Mouse (Mus musculus) layer of hippocampus, adult 18-20 months (tissue): ENCODE measurements around the gene Runx1. TPM values are rescaled to one million over a fixed set of nuclear protein-coding genes. Genes with fewer than 3 reads are reported as not detected.

Experiments
- DNase-seq, 2 experiments: peaks; one replicate each; pipeline ENCODE4 v3.0.0; 2022; ENCODE audit warnings: low spot score in 2 of 2
- long read RNA-seq: library from polyadenylated mRNA; stranded (forward); transcript quantifications from one replicate; pipeline ENCODE4 v2.0.0, GENCODE M21; 2021
- total RNA-seq, 2 experiments: library from RNA; stranded (reverse); gene quantifications; 2 replicates each; pipeline ENCODE4 v1.2.3; 2021

The Runx1 gene
- total RNA-seq = 1 to 10 TPM; 1.3 to 2.1 TPM
- long read RNA-seq = 0 reads

- DNase-seq = peak in 1 of 2 experiments; percentile 4
These were observed at the start of gene Runx1 for GRCm38 (mm10) chr16:92825908-92826650. Gene Runx1, minus strand, starts transcription at chr16:92826149.

GRCm38 (mm10) chr16:92874015-92874414 is 48.1 kb upstream of the Runx1 start:
- DNase-seq = no peak

DNA sequence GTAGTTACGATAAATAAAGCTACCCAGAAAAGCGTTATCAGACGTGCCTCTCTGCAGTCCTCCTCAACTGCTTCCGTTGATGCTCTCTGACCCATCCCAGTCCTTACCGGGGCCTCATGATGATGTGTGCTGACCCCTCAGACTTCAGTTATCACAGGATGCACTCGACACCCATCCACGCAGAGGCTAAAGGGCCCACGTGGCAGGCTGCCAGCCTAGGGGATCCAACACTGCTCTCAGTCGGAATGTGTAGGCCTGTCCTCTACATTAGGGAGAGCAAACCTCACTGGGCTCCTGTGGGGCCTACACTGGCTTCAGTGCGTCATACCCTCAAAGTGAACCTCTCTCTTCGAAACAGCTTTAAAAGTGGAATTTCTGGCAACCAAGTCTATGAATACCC is 45.8 kb upstream of the Runx1 start:
- DNase-seq = no peak

DNA sequence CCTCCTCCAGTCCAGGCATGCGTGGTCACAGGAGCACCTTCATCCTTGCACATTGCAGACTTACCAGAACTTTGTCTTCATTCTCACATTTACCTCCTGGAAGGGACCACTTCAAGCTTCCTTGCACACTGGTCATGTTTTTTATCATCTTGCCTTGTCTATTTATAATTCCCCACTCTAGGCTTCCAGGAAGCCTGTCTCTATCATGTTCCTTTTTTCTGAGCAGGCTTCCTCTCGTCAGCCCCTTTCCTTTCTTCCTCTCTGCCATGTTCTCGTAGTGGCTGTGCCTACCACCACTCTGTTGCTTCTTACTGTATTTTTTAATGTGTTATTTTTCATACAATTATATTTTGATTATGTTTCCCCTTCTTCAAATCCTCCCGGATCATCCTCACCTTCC is 42.6 kb upstream of the Runx1 start:
- DNase-seq = no peak

GRCm38 (mm10) chr16:92867261-92867935 is 41.4 kb upstream of the Runx1 start:
- DNase-seq = no peak

- DNase-seq = no peak
These were observed 39.4 kb upstream of the Runx1 start for GRCm38 (mm10) chr16:92865314-92865713.

DNA sequence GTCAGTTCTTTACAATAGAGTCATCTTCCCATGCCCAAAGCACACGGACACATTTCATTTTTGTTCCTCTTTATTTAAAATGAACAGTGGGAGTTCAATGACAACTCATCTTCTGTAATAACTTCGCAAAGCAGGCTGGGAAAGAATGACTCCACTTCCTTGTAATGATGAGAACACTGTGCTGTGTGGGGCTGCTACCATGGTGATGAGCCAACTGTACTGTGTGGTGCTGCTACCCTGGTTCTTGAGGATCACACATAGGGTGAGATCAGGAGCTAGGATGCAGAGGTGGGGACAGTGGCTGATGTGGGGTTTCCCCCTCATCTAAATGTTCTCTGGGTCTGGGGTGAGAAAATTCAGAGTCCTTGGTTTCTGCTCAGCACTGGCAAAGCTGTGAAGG is 38.2 kb upstream of the Runx1 start:
- no peak for DNase-seq

- no peak for DNase-seq
These were observed 37.2 kb upstream of the Runx1 start for GRCm38 (mm10) chr16:92863179-92863578.

- no peak for DNase-seq
These were observed 36.5 kb upstream of the Runx1 start for GRCm38 (mm10) chr16:92862430-92862829.

DNA sequence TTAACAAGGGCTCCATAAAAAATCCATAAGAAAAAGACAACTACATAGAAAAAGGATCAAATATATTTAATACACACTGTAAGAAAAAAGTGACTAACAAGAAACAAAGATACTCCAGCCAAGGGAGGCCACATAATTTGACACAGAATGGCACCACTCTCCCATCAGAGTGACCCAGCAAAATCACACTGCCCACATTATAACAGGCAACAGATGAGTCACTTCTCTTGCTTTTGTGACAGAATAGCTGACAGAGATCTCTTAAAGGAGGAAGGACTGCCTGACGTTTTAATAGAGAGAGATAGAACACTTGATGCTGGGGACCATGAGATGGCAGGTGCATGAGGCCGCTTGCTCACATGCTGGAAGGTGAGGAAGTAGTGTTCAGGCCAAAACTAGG is 35.6 kb upstream of the Runx1 start:
- no peak for DNase-seq

GRCm38 (mm10) chr16:92860649-92861048 is 34.7 kb upstream of the Runx1 start:
- DNase-seq = no peak

- DNase-seq = no peak
These were observed 30.8 kb upstream of the Runx1 start for GRCm38 (mm10) chr16:92856779-92857178.

GRCm38 (mm10) chr16:92852276-92852675 is 26.3 kb upstream of the Runx1 start:
- no peak for DNase-seq

GRCm38 (mm10) chr16:92850416-92850815 is 24.5 kb upstream of the Runx1 start:
- DNase-seq = no peak

DNA sequence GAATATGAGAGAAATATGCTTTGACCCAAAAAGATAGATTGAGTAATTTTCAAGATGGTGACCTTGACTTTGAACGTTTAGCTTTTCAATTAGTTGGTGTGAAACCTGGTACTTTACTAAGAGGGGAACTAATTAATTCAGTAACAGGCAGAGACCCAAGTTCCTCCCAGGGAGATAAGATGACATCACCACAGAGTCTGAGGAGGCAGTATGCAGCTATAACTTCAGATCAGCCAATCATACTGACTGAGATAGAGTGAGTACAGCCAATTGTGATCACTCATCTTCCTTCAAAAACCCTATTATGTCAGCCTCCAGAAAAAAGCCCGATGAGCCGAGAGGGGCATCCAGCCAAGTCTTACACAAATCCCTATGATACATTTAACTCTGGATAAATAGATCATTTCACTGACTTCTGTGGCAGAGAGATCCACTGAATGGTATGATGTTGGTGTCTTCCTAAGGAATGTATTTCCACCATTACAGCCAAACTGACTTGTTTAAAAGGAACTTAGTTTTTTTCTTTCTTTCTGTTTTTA is 21.9 kb upstream of the Runx1 start:
- peak in 1 of 2 experiments; percentile 19 for DNase-seq

DNA sequence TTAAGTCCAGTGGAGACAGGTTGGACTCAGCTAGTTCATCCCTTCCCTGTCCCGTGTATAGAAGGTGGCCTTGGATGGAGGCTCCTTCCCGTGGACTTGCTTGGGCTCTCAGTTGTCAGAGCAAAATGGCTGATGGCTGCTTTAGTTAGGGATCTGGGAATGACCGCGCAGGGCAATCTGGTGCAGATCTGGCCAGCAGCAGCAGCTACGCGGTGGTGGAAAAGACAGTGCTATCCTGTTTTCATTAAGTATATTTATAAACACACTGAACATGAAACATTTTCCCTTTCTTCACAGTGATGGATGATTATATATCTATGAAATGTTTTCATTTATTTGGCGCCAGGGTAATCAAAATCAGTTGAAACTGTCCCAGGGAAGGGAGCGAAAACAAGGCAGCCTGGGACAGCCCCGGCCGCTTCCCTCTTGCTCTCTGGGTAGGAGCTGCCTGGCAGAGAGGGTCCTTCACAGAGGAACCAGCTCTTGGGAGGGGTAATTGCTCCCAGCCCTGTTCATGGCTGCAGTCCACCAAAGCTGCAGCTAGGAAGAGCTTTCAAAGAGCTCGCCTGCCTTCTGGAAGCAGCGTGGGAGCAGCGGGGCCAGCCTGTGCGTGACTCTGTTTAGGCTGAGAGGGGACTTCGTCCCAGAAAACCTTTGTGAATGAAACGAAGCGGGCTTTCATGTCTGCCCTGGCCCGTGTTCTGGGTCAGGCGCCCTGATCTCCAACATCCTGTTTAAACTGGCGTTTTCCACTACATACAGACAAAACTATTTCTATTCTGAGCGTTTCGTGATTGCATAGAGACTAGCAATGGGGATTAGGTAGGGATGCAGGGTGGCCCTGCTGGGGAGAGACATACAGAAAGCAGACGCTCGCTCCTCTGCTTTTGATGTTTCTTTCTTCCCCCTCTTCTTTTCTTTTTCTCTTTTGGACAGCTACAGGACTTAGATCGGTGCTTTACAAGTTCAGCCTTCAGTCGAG is 19.6 kb upstream of the Runx1 start:
- no peak for DNase-seq

DNA sequence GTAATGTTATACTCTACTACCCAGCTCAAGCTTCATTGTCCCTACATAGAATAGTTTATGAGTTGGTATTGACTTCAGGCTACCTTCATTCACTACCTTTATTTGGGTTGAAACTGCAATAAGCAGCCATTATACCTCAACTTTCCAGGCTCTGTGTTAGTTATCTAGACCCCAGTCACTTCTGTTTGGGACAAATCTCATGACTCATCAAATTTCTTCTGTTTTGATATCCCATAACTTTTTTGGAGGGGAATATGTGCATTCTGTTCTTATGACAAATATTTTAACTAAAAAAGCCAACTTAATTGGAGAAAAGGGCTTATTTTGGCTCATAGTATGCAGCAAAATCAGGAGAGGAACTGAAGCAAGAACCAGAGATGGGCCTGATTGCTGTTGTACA is 12.8 kb upstream of the Runx1 start:
- DNase-seq = no peak

- DNase-seq = peak in 1 of 2 experiments; percentile 9
These were observed 5.4 kb upstream of the Runx1 start for GRCm38 (mm10) chr16:92831341-92831740.

- no peak for DNase-seq
These were observed 4.5 kb upstream of the Runx1 start for GRCm38 (mm10) chr16:92830479-92830878.

DNA sequence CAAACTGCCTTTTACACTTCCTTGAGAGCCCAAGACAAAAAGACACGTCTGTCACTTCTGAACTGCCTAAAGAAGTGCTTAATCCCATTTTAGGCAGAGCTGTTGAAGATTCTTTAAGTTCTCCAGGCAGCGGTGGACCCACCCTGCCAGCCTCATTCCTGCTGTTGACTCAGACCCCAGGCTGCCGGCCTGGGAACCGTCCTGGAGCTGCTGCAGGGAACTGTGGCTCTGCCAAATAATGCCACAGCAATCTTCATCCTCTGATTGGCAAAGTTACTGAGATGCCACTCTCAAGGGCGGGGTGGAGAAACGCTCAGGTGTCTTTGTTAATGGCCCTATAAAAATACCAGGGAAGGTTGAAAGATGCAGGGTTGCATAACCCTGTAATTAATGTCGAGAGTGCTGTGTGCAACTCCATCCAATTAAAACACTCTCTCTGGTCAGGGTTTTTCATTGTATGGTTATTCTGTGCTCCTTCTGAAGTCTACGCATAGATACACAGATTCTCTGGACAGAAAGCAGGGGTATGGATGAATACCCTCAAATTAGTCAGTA is 2.4 kb upstream of the Runx1 start:
- DNase-seq = no peak
